Mouse (Mus musculus) heart, adult 2 months (tissue): Measurements from ENCODE around the gene Erf.

Experiments used
- CTCF ChIP-seq: fragments of 200-600 bp; IDR thresholded peaks from 2 replicates; pipeline ENCODE4 v1.8.1; 2022; ENCODE audit warnings: antibody characterized with exemption, mild to moderate bottlenecking, moderate library complexity
- EP300 ChIP-seq: fragments of 200-500 bp; IDR thresholded peaks from 2 replicates; pipeline ENCODE4 v1.6.1; 2011; ENCODE audit warnings: low read depth, low read length, control low read depth; ENCODE audit not compliant: insufficient read depth
- POLR2A ChIP-seq: fragments of 200-500 bp; IDR thresholded peaks from 2 replicates; pipeline ENCODE4 v1.6.1; 2011; ENCODE audit warnings: mild to moderate bottlenecking, low read depth, low read length, control low read depth; ENCODE audit not compliant: insufficient read depth

- TF ChIP-seq POLR2A (peak; percentile 73), CTCF (no peak), EP300 (no peak)
Measured at GRCm38 (mm10) chr7:25250141-25250972, at the start of gene Erf.
